Mouse (Mus musculus) stomach, postnatal 0 days (tissue): Measurements from ENCODE around the gene Cdh7.

Experiments used
- CTCF ChIP-seq: IDR thresholded peaks from 2 replicates; pipeline ENCODE4 v1.5.1; 2016; ENCODE audit warnings: antibody characterized with exemption, low read depth, mild to moderate bottlenecking, moderate library complexity
- EP300 ChIP-seq: optimal IDR thresholded peaks from 2 replicates; pipeline ENCODE3; 2016; ENCODE audit warnings: antibody characterized with exemption

GRCm38 (mm10) chr1:109948571-109948970, 33.7 kb upstream of the Cdh7 start:
- TF ChIP-seq EP300 = no peak
- no peak for TF ChIP-seq CTCF
